Mouse (Mus musculus) gastrocnemius, adult 8-10 months (tissue): Measurements from ENCODE around the gene Zbtb8a. TPM values are rescaled to one million over a fixed set of nuclear protein-coding genes. Genes with fewer than 3 reads are reported as not detected.

Experiments
- DNase-seq, 2 experiments: peaks; one replicate each; pipeline ENCODE4 v3.0.0; 2022; ENCODE audit warnings: low spot score in 2 of 2
- total RNA-seq, 4 experiments: library from RNA; stranded (reverse); gene quantifications; 2 replicates each; pipeline ENCODE4 v1.2.4; 2022

Gene Zbtb8a
- total RNA-seq, 4 experiments from 2014 or later = 0.48 to 0.79 (median 0.63) TPM

GRCm38 (mm10) chr4:129335216-129336074, 42.5 kb downstream of the Zbtb8a start, which contains the start of the genes Rbbp4 and Zbtb8os:
Rbbp4 (minus strand) TSS chr4:129335370.
Zbtb8os (plus strand) TSS chr4:129335695.
- DNase-seq = peak; percentile 91 to 95

GRCm38 (mm10) chr4:129334677-129335215, 43.2 kb downstream of the Zbtb8a start:
- no peak for DNase-seq

DNA sequence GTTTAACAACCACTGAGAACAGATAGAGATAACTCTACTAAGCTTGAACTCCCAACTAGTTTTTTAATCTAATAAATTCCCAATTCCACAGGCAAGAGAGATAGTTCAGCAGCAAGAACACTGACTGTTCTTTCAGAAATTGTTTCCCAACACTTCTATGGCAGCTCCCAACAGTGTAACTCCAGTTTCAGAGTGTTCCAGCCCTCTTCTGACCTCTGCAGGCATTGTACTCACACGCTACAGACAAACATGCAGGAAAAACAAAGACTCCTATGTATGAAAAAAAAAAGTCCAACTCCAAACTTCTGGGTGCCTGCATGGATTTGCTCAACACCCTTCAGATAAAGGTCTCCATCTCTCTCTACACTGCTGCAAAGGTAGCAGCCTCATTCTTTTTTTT, 45.1 kb downstream of the Zbtb8a start:
- no peak for DNase-seq

DNA sequence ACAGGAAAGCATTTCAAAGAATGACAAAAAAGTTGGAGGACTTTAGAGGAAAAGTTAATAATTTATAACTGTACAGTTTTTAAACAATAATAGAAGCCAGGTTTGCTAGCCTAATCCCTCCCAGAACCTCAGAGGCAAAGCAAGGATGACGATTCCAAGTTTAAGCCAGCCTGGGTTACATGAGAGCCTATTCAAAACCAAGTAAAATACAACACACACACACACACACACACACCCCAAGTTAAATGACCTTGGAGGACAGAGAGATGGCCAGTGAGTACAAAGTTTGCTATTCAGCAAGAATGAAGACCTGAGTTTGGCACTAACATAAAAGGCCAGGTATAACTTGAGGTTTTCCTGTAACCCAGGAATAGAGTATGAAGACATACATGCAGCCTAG, 51.7 kb downstream of the Zbtb8a start:
- DNase-seq = no peak

- DNase-seq = no peak
Measured at GRCm38 (mm10) chr4:129324756-129325155, 53.2 kb downstream of the Zbtb8a start.

GRCm38 (mm10) chr4:129323491-129323890, 54.4 kb downstream of the Zbtb8a start:
- no peak for DNase-seq

GRCm38 (mm10) chr4:129322042-129322441, 55.9 kb downstream of the Zbtb8a start:
- DNase-seq = no peak

GRCm38 (mm10) chr4:129320876-129321275, 57.0 kb downstream of the Zbtb8a start:
- DNase-seq = no peak

GRCm38 (mm10) chr4:129313886-129314285, 64.0 kb downstream of the Zbtb8a start:
- DNase-seq = no peak

- no peak for DNase-seq
Measured at GRCm38 (mm10) chr4:129307936-129308335, 70.0 kb downstream of the Zbtb8a start.

GRCm38 (mm10) chr4:129304306-129304705, 73.6 kb downstream of the Zbtb8a start:
- DNase-seq = no peak

GRCm38 (mm10) chr4:129303816-129304215, 74.1 kb downstream of the Zbtb8a start:
- no peak for DNase-seq

Other genes with a start within 250 kb of the Zbtb8a start
- 10 to 100 TPM; 48.3 to 65.7 (median 58.5) TPM for gene Fndc5, start 241.1 kb downstream of the Zbtb8a start, total RNA-seq
- 1 to 10 TPM; 3.8 to 4.6 (median 4.4) TPM for gene S100pbp, start 188.4 kb downstream of the Zbtb8a start, total RNA-seq
- 10 to 100 TPM; 31.2 to 44.4 (median 35.3) TPM for gene Yars, start 188.4 kb downstream of the Zbtb8a start, total RNA-seq
- 1 to 10 TPM in 1 of 4 experiments, under 1 TPM in 3; 0.58 to 1.6 (median 0.75) TPM for gene C77080, start 116.7 kb downstream of the Zbtb8a start, total RNA-seq
- 10 to 100 TPM; 46.1 to 56.7 (median 48.1) TPM for gene Sync, start 90.5 kb downstream of the Zbtb8a start, total RNA-seq
- 10 to 100 TPM; 35.5 to 40.8 (median 40.0) TPM for gene Rbbp4, start 42.7 kb downstream of the Zbtb8a start, total RNA-seq
- gene Zbtb8os, start 42.4 kb downstream of the Zbtb8a start, total RNA-seq = 10 to 100 TPM; 24.3 to 32.6 (median 26.6) TPM
- not detected for gene Zbtb8b, start 62.7 kb upstream of the Zbtb8a start, total RNA-seq
- 10 to 100 TPM; 37.3 to 42.5 (median 41.0) TPM for gene Bsdc1, start 83.5 kb upstream of the Zbtb8a start, total RNA-seq
- not detected for gene Tssk3, start 112.9 kb upstream of the Zbtb8a start, total RNA-seq
- gene Fam229a, start 113.1 kb upstream of the Zbtb8a start, total RNA-seq = not detected
- gene Marcksl1, start 135.5 kb upstream of the Zbtb8a start, total RNA-seq = 1 to 10 TPM in 2 of 4 experiments, under 1 TPM in 2; 0.19 to 1.1 (median 0.78) TPM
- gene Hdac1, start 164.6 kb upstream of the Zbtb8a start, total RNA-seq = 1 to 10 TPM; 6.7 to 9.7 (median 7.6) TPM
- not detected for gene Lck, start 195.5 kb upstream of the Zbtb8a start, total RNA-seq
- gene Fam167b, start 200.4 kb upstream of the Zbtb8a start, total RNA-seq = not detected
- 100 to 1,000 TPM; 142 to 156 (median 148) TPM for gene Eif3i, start 222.5 kb upstream of the Zbtb8a start, total RNA-seq
- gene Tmem234, start 222.6 kb upstream of the Zbtb8a start, total RNA-seq = 10 to 100 TPM; 25.9 to 37.5 (median 29.7) TPM
- 1 to 10 TPM in 3 of 4 experiments, under 1 TPM in 1; 0.46 to 1.2 (median 1.1) TPM for gene Dcdc2b, start 236.1 kb upstream of the Zbtb8a start, total RNA-seq
- 10 to 100 TPM in 1 of 4 experiments, 1 to 10 TPM in 3; 7.3 to 11.4 (median 8.7) TPM for gene Iqcc, start 241.0 kb upstream of the Zbtb8a start, total RNA-seq
- 10 to 100 TPM; 27.9 to 33.0 (median 30.8) TPM for gene Ccdc28b, start 245.8 kb upstream of the Zbtb8a start, total RNA-seq